Mouse (Mus musculus) embryonic facial prominence, embryonic 12.5 days (tissue): ENCODE measurements around the gene Prm1. TPM values are rescaled to one million over a fixed set of nuclear protein-coding genes. Genes with fewer than 3 reads are reported as not detected.
"Not testable (repeated sequence)": the region's sequence is repeated elsewhere in the genome, so short reads cannot be mapped to it uniquely, and the experiment has no call there.

ENCODE experiments used
- ATAC-seq: fragments of 200-750 bp; cut with Nextera tagmentation; 2 replicates; pipeline ENCODE4 v1.8.0; 2017; ENCODE audit not compliant: insufficient number of reproducible peaks, insufficient read depth, low FRiP score, low TSS enrichment
- H3K27ac ChIP-seq: fragments of 300-500 bp; sonication (generic); 2 replicates; pipeline ENCODE4 v1.5.1; 2016; ENCODE audit warnings: mild to moderate bottlenecking
- H3K27me3 ChIP-seq: fragments of 300-500 bp; sonication (generic); 2 replicates; pipeline ENCODE4 v1.6.1; 2016; ENCODE audit warnings: mild to moderate bottlenecking, moderate library complexity
- H3K36me3 ChIP-seq: fragments of 300-500 bp; sonication (generic); 2 replicates; pipeline ENCODE4 v1.6.1; 2016; ENCODE audit warnings: mild to moderate bottlenecking
- H3K4me1 ChIP-seq: fragments of 300-500 bp; sonication (generic); 2 replicates; pipeline ENCODE4 v1.6.1; 2016
- H3K4me2 ChIP-seq: fragments of 300-500 bp; sonication (generic); replicated peaks from 2 replicates; pipeline ENCODE4 v1.6.1; 2016; ENCODE audit warnings: mild to moderate bottlenecking, moderate library complexity
- H3K4me3 ChIP-seq: fragments of 300-500 bp; sonication (generic); 2 replicates; pipeline ENCODE4 v1.5.1; 2016; ENCODE audit warnings: mild to moderate bottlenecking
- H3K9ac ChIP-seq: fragments of 300-500 bp; sonication (generic); 2 replicates; pipeline ENCODE4 v1.6.1; 2016; ENCODE audit warnings: mild to moderate bottlenecking, moderate library complexity
- H3K9me3 ChIP-seq: fragments of 300-500 bp; sonication (generic); 2 replicates; pipeline ENCODE4 v1.6.1; 2016; ENCODE audit warnings: mild to moderate bottlenecking, moderate library complexity
- WGBS: fragments of 180-500 bp; shearing (Covaris S2); methylation state at CpG from one replicate; pipeline ENCODE4 v1.1.7; 2016; 5-methylcytosine and 5-hydroxymethylcytosine counted together
- polyA plus RNA-seq: library from polyadenylated mRNA; unstranded; fragments of >200 nt; fragmentation: Nextera tagmentation; extraction: Ambion mirVana; gene quantifications from 2 replicates; pipeline ENCODE4 v1.2.1, GENCODE M21; 2016

Gene Prm1
- polyA plus RNA-seq, 1 experiment from 2014 or later: not detected

- H3K27me3 ChIP-seq: no peaks in the 10 kb centered on the region
- 59% methylated on average over 4 of the region's 4 CpGs for WGBS
- no peaks in the 10 kb centered on the region for H3K9me3 ChIP-seq
- no peak overlapping the region for H3K27ac ChIP-seq
- no peak overlapping the region for H3K4me2 ChIP-seq
- H3K4me1 ChIP-seq: peaks cover 5% of the 10 kb centered on the region; the same call in 1 of the 2 replicates
- H3K9ac ChIP-seq: no peak overlapping the region
- ATAC-seq: no peak
- no peak overlapping the region for H3K4me3 ChIP-seq
- H3K36me3 ChIP-seq: no peaks in the 10 kb centered on the region
These were observed 15.7 kb upstream of the Prm1 start for GRCm38 (mm10) chr16:10821387-10821786.

- no peak overlapping the region for H3K27ac ChIP-seq
- no peaks in the 10 kb centered on the region for H3K36me3 ChIP-seq
- no peak overlapping the region for H3K4me3 ChIP-seq
- H3K9me3 ChIP-seq: no peaks in the 10 kb centered on the region
- no peak overlapping the region for H3K9ac ChIP-seq
- H3K27me3 ChIP-seq: no peaks in the 10 kb centered on the region
- no peak overlapping the region for H3K4me2 ChIP-seq
- no peaks in the 10 kb centered on the region for H3K4me1 ChIP-seq
- ATAC-seq: no peak
- 67% methylated on average over 3 of the region's 3 CpGs for WGBS
These were observed 14.3 kb upstream of the Prm1 start for GRCm38 (mm10) chr16:10819966-10820365.

GRCm38 (mm10) chr16:10818579-10819135 is 13.0 kb upstream of the Prm1 start:
- 78% methylated on average over 4 of the region's 4 CpGs for WGBS
- Histone ChIP-seq H3K9me3 (no peaks in the 10 kb centered on the region), H3K4me1 (no peaks in the 10 kb centered on the region), H3K27me3 (no peaks in the 10 kb centered on the region), H3K4me3 (no peak overlapping the region), H3K27ac (no peak overlapping the region), H3K9ac (no peak overlapping the region), H3K4me2 (no peak overlapping the region), H3K36me3 (no peaks in the 10 kb centered on the region)
- no peak for ATAC-seq

- Histone ChIP-seq H3K9ac (no peak overlapping the region), H3K4me2 (no peak overlapping the region), H3K4me3 (no peak overlapping the region), H3K9me3 (no peaks in the 10 kb centered on the region), H3K36me3 (no peaks in the 10 kb centered on the region), H3K27ac (no peak overlapping the region), H3K4me1 (no peaks in the 10 kb centered on the region), H3K27me3 (no peaks in the 10 kb centered on the region)
- no peak for ATAC-seq
- WGBS: 83% methylated on average over 4 of the region's 4 CpGs
These were observed 9.2 kb upstream of the Prm1 start for GRCm38 (mm10) chr16:10814864-10815263.

GRCm38 (mm10) chr16:10813726-10814125 is 8.1 kb upstream of the Prm1 start:
- H3K27ac ChIP-seq: no peak overlapping the region
- 74% methylated on average over 4 of the region's 4 CpGs for WGBS

GRCm38 (mm10) chr16:10812865-10813371 is 7.3 kb upstream of the Prm1 start, which contains the start of gene Gm11172:
Gene Gm11172, plus strand, starts transcription at chr16:10812915.
- H3K9me3 ChIP-seq: no peaks in the 10 kb centered on the region
- ATAC-seq: no peak
- no peaks in the 10 kb centered on the region for H3K27me3 ChIP-seq
- H3K4me1 ChIP-seq: no peaks in the 10 kb centered on the region
- no peak within 1 kb of the TSS for H3K9ac ChIP-seq
- no peak within 1 kb of the TSS for H3K4me3 ChIP-seq
- 81% methylated on average over 2 of the region's 2 CpGs for WGBS
- H3K36me3 ChIP-seq: no peaks in the 10 kb centered on the region
- H3K27ac ChIP-seq: no peak within 1 kb of the TSS
- H3K4me2 ChIP-seq: no peak within 1 kb of the TSS

More at GRCm38 (mm10) chr16:10813726-10814125, 8.1 kb upstream of the Prm1 start:
- Histone ChIP-seq H3K4me1 (no peaks in the 10 kb centered on the region), H3K27me3 (no peaks in the 10 kb centered on the region), H3K4me3 (no peak overlapping the region), H3K36me3 (no peaks in the 10 kb centered on the region), H3K9me3 (no peaks in the 10 kb centered on the region), H3K4me2 (no peak overlapping the region), H3K9ac (no peak overlapping the region)
- ATAC-seq: no peak

- 94% methylated on average over 1 of the region's 1 CpGs for WGBS
- Histone ChIP-seq H3K36me3 (no peaks in the 10 kb centered on the region), H3K9me3 (no peaks in the 10 kb centered on the region), H3K4me1 (0 out of 2 replicates have a peak, but pooled peaks cover 3% of the 10 kb centered on the region), H3K27ac (no peak overlapping the region), H3K4me3 (no peak overlapping the region), H3K9ac (no peak overlapping the region), H3K4me2 (no peak overlapping the region), H3K27me3 (no peaks in the 10 kb centered on the region)
- ATAC-seq: no peak
These were observed 4.7 kb upstream of the Prm1 start for GRCm38 (mm10) chr16:10810376-10810775.

- ATAC-seq, H3K27ac ChIP-seq, H3K4me3 ChIP-seq, H3K4me1 ChIP-seq, H3K36me3 ChIP-seq, H3K9me3 ChIP-seq, H3K9ac ChIP-seq, H3K27me3 ChIP-seq, H3K4me2 ChIP-seq: not testable (repeated sequence)
- WGBS: 89% methylated on average over 3 of the region's 3 CpGs
These were observed 3.2 kb downstream of the Prm1 start for GRCm38 (mm10) chr16:10802420-10802819.

- H3K9ac ChIP-seq: no peak within 1 kb of the TSS
- H3K4me3 ChIP-seq: no peak within 1 kb of the TSS
- no peaks in the 10 kb centered on the region for H3K4me1 ChIP-seq
- 75% methylated on average over 6 of the region's 6 CpGs for WGBS
- no peaks in the 10 kb centered on the region for H3K9me3 ChIP-seq
- H3K27ac ChIP-seq: no peak within 1 kb of the TSS
- H3K36me3 ChIP-seq: no peaks in the 10 kb centered on the region
- peaks cover 26% of the 10 kb centered on the region for H3K27me3 ChIP-seq
- no peak within 1 kb of the TSS for H3K4me2 ChIP-seq
- ATAC-seq: no peak
These were observed 9.6 kb downstream of the Prm1 start, which contains the start of gene Prm2 for GRCm38 (mm10) chr16:10796034-10796433. Gene Prm2, minus strand, starts transcription at chr16:10796134.

GRCm38 (mm10) chr16:10790702-10791101 is 14.9 kb downstream of the Prm1 start, which contains the start of gene Prm3:
Gene Prm3, minus strand, starts transcription at chr16:10790914.
- 82% methylated on average over 9 of the region's 9 CpGs for WGBS
- H3K4me1 ChIP-seq: no peaks in the 10 kb centered on the region
- no peak within 1 kb of the TSS for H3K4me2 ChIP-seq
- H3K9ac ChIP-seq: no peak within 1 kb of the TSS
- H3K27me3 ChIP-seq: peaks cover 8% of the 10 kb centered on the region; the same call in 1 of the 2 replicates
- no peak within 1 kb of the TSS for H3K27ac ChIP-seq
- no peak for ATAC-seq
- no peaks in the 10 kb centered on the region for H3K36me3 ChIP-seq
- no peaks in the 10 kb centered on the region for H3K9me3 ChIP-seq
- no peak within 1 kb of the TSS for H3K4me3 ChIP-seq

GRCm38 (mm10) chr16:10788866-10789265 is 16.8 kb downstream of the Prm1 start:
- 54% methylated on average over 4 of the region's 4 CpGs for whole genome bisulfite sequencing

GRCm38 (mm10) chr16:10788271-10788670 is 17.4 kb downstream of the Prm1 start, which contains the start of gene Tnp2:
Gene Tnp2, minus strand, starts transcription at chr16:10788660.
- 0 out of 2 replicates have a peak, but pooled peaks cover 4% of the 10 kb centered on the region for H3K27me3 ChIP-seq
- H3K9ac ChIP-seq: no peak within 1 kb of the TSS
- 46% methylated on average over 16 of the region's 16 CpGs for WGBS
- no peak within 1 kb of the TSS for H3K4me3 ChIP-seq
- H3K27ac ChIP-seq: no peak within 1 kb of the TSS
- no peak for ATAC-seq
- H3K4me1 ChIP-seq: peaks cover 6% of the 10 kb centered on the region
- H3K36me3 ChIP-seq: no peaks in the 10 kb centered on the region
- no peak within 1 kb of the TSS for H3K4me2 ChIP-seq
- no peaks in the 10 kb centered on the region for H3K9me3 ChIP-seq

More at GRCm38 (mm10) chr16:10788866-10789265, 16.8 kb downstream of the Prm1 start:
- peaks cover 2% of the 10 kb centered on the region; the same call in 1 of the 2 replicates for H3K4me1 ChIP-seq
- 0 out of 2 replicates have a peak, but pooled peaks cover 4% of the 10 kb centered on the region for H3K27me3 ChIP-seq
- no peak for ATAC-seq
- H3K9ac ChIP-seq: no peak overlapping the region
- no peak overlapping the region for H3K4me2 ChIP-seq
- H3K4me3 ChIP-seq: no peak overlapping the region
- H3K36me3 ChIP-seq: no peaks in the 10 kb centered on the region
- no peak overlapping the region for H3K27ac ChIP-seq
- H3K9me3 ChIP-seq: no peaks in the 10 kb centered on the region
